Mouse (Mus musculus): ENCODE measurements around the gene Trak2. TPM values are rescaled to one million over a fixed set of nuclear protein-coding genes. Genes with fewer than 3 reads are reported as not detected.

Gene Trak2
- 61.8 TPM for polyA plus RNA-seq (2014; fragmentation: Illumina TruSeq; extraction: RNeasy Lipid Tissue Mini Kit (QIAGEN cat#74804))

DNA sequence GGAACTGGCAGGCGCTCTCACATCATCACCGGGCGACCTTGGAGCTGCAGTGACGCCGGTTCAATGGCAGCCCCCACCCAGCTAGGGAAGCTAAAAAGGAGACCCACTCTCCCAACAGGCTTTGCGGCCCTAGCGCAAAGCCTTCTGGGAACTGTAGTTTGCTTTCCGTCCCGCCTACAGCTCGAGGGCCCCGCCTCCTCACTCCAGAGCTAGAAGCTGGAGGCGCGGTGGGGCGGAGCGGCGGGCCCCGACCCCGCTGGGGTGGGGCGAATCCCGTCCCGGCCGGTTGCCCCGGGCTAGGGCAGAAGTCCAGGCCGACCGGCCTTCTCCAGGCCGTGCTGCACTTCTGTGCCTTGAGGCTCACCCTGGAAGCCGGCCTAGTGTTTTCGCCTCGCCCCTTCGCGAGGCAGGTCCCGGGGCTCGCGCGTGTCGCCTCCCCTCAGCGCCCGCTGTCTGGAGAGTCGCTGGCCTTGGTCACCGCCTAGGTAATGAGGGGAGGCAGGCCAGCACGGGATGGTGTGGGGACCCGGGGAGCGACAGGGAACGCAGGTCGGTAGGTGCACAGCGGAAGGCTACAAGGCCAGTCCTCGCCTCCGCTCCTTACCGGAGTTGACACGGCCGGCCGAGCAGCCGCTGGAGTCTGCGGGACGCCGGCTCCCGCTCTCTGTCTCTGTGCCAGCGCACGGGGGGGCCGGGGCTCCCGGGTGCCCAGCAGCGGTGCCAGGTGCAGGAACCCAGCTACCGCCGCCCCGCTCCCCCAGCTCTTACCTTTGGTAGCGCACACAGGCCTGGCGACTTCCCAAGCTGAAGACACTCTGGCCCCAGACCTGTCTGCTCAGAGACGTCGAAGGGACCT, at the start of gene Trak2, which contains the start of gene Stradb:
Gene Trak2, minus strand, starts transcription at position 65 of the 856 bp plus-strand sequence.
Gene Stradb, plus strand, starts transcription at position 157 of the 856 bp plus-strand sequence.

Other genes starting within 250 kb of the Trak2 start
- 47.8 TPM for gene Casp8, start 178.1 kb downstream of the Trak2 start, polyA plus RNA-seq (2014; fragmentation: Illumina TruSeq; extraction: RNeasy Lipid Tissue Mini Kit (QIAGEN cat#74804))
- gene Stradb, start 92 bp upstream of the Trak2 start, polyA plus RNA-seq (2014; fragmentation: Illumina TruSeq; extraction: RNeasy Lipid Tissue Mini Kit (QIAGEN cat#74804)): 39.3 TPM
- gene C2cd6, start 121.5 kb upstream of the Trak2 start, polyA plus RNA-seq (2014; fragmentation: Illumina TruSeq; extraction: RNeasy Lipid Tissue Mini Kit (QIAGEN cat#74804)): not detected
- 38.7 TPM for gene Tmem237, start 147.0 kb upstream of the Trak2 start, polyA plus RNA-seq (2014; fragmentation: Illumina TruSeq; extraction: RNeasy Lipid Tissue Mini Kit (QIAGEN cat#74804))
- 0.66 TPM for gene Mpp4, start 190.0 kb upstream of the Trak2 start, polyA plus RNA-seq (2014; fragmentation: Illumina TruSeq; extraction: RNeasy Lipid Tissue Mini Kit (QIAGEN cat#74804))